Mouse (Mus musculus) heart, adult 11 months (tissue): ENCODE measurements around the gene Cyfip1.

Experiments
- DNase-seq: peaks from one replicate; pipeline ENCODE4 v3.0.0; 2022

Cyfip1 gene

DNA sequence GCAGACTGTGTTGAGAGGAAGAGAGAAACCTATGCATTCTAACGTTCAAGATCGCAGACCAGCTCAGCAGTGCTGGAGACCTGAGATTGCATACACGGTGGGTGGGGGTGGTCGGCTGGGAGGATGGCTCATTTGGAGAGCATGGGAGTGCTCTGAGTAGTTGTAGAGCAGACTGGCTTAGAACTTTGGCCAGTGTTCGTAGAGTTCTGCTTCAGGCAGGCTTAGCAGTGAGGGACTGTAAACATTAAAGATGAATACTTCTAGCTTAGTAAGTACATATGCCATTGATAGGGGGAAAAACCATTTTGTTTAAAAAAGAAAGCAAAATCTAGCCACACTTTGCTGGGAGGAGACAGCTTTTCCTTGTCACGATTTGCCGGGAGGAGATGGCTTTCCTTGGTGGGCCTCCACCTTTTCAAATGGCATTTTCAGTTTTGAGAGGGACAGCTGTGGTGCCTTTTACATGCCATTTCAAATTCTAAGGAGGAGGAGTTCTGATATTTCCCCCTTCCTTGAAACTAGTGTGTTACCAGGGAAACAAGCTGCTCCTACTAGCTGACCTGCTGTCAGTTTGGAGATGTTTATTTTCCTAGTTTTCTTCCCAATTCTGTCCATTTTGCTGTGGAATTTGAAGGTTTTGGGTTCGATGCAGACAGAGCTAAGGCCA lies 24.3 kb downstream of the Cyfip1 start:
- peak; percentile 65 for DNase-seq

DNA sequence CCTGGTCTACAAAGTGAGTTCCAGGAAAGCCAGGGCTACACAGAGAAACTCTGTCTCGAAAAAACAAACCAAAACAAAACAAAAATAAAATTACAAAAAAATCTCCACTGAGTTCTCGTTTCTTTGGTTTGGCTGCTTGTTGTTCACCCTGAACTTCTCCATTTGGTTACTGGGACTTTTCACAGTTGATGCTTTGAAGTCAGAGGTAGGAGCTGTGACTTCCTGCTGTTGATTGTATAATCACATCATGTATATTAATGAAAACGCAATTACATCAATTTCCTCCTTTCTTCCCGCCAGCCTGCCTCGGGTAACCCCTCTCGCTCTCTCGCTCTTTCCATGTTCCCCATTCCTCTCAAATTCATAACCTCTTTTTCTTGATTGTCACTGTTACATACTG lies 26.7 kb downstream of the Cyfip1 start:
- peak; percentile 51 for DNase-seq

DNA sequence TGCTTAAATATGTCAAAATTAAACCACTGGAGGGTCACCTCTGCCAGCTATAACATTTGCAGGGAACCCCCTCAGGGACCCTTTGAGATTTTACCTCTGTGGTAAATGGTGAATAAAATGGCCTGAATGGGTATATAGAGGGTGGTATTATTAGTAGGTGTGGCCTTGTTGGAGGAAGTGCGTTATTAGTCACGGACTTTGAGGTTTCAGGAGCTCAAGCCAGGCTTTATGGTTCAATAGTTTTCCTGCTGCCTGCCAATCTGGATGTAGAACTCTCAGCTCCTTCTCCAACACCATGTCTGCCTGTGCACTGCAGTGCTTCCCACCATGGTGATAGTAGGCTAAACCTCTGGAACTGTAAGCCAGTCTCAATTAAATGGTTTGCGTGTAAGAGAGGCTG lies 27.7 kb downstream of the Cyfip1 start:
- peak; percentile 53 for DNase-seq

GRCm38 (mm10) chr7:55870340-55871020 lies 28.9 kb downstream of the Cyfip1 start:
- peak; percentile 76 for DNase-seq

- DNase-seq: peak; percentile 71
Measured at GRCm38 (mm10) chr7:55871476-55871875, 29.9 kb downstream of the Cyfip1 start.

DNA sequence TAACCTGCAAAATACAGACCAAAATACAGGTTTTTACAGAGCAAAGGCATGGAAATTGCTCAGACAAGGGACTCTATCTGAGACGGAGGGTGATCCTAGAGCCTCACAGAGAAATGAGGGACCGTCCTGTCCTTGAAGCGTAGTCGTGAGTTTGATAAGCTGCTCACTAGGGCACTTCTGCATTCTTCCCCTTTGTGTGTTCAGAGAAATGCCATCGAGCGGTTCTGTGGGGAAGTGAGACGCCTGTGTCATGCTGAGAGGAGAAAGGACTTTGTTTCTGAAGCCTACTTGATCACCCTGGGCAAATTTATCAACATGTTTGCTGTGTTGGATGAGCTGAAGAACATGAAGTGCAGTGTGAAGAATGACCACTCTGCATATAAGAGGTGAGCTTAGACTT lies 33.2 kb downstream of the Cyfip1 start:
- DNase-seq: peak; percentile 84

- peak; percentile 99 for DNase-seq
Measured at GRCm38 (mm10) chr7:55877721-55878120, 36.2 kb downstream of the Cyfip1 start.

GRCm38 (mm10) chr7:55880882-55881281 lies 39.3 kb downstream of the Cyfip1 start:
- DNase-seq: peak; percentile 80

- DNase-seq: no peak
Measured at GRCm38 (mm10) chr7:55888603-55889002, 47.1 kb downstream of the Cyfip1 start.

DNA sequence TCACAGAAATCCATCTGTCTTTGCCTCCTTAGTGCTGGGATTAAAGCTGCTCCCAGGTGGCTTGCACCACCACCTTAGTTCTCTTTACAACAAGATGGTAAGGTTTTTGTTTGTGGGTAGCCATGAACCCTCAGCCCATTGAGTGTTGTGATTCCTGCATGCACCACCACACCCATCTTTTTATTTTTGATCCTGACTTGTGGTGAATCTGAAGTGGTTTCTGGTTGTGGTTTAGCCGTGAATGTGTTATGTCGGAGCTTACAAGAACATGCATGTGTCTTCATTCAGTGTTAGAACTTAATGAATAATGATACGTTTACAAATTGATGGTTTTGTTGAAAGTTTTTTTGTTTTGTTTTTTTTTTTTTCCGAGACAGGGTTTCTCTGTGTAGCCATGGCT lies 48.5 kb downstream of the Cyfip1 start:
- DNase-seq: no peak

- DNase-seq: no peak
Measured at GRCm38 (mm10) chr7:55890731-55891130, 49.2 kb downstream of the Cyfip1 start.

DNA sequence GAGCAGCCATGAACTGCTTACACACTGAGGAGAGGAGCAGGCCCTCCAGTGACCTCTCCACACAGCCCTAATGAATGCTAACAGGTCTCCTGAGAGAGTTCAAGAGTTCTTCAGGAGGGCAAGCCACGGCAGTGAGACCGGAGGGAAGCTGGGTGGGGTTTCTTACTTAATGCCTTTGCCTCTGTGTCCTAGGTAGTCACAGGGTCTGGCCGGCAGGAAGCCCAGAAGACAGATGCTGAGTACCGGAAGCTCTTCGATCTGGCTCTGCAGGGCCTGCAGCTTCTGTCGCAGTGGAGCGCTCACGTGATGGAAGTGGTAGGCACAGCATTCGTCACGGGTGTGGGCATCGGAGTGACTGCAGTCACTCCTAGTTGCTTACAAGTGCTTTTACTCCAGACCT lies 50.3 kb downstream of the Cyfip1 start:
- DNase-seq: peak; percentile 91

DNA sequence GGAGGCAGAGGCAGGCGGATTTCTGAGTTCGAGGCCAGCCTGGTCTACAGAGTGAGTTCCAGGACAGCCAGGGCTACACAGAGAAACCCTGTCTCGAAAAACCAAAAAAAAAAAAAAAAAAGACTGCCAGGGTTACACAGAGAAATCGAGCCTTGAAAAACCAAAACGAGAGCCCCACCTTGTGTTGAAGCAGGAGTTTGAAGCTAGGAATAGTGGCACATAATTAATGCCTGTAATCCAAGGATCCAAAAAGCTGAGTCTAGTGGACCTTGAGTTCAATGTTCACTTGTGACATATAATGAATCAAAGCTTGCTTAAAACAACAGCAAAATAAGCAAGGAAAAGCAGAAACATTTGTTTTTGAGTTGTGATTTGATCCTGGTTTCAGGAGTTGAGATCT lies 62.2 kb downstream of the Cyfip1 start:
- DNase-seq: no peak

- DNase-seq: no peak
Measured at GRCm38 (mm10) chr7:55905449-55905848, 63.9 kb downstream of the Cyfip1 start.

DNA sequence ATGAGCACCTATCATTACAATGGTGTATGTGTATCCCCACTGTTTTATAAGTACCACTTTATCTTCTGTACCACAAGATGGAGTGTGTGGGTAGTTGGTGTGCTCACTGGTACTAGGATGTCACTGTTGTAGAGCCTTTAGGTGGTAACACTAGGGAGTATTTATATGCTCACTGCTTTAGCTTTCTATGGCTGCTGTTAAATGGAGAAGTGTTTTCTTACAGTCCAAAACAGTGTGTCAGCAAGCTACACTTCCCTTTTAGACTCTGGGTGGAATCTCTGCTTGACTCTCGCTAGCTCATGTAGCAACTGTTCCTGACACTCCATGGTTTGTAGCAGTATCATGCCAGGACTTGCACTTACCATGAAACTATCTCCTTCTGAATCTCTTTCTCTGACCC lies 68.0 kb downstream of the Cyfip1 start:
- no peak for DNase-seq

- DNase-seq: no peak
Measured at GRCm38 (mm10) chr7:55910356-55910755, 68.8 kb downstream of the Cyfip1 start.

GRCm38 (mm10) chr7:55911371-55911770 lies 69.8 kb downstream of the Cyfip1 start:
- peak; percentile 97 for DNase-seq

DNA sequence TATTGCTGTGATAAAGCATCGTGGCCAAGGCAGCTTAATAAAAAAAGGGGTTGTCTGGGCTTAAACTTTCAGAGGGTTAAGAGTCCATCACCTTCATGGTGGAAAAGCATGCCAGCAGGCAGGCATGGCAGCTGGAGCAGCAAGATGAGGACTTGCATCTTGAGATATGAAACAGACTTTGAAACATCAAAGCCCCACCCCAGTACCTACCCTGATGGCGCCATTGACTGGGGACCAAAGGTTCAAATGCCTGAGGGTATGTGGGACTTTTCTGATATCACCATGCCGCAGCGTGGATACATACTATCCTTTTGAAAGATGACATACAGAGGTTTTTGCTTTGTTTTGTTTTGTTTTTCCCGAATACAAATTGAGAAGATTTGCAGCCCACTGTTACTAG lies 70.6 kb downstream of the Cyfip1 start:
- DNase-seq: no peak

DNA sequence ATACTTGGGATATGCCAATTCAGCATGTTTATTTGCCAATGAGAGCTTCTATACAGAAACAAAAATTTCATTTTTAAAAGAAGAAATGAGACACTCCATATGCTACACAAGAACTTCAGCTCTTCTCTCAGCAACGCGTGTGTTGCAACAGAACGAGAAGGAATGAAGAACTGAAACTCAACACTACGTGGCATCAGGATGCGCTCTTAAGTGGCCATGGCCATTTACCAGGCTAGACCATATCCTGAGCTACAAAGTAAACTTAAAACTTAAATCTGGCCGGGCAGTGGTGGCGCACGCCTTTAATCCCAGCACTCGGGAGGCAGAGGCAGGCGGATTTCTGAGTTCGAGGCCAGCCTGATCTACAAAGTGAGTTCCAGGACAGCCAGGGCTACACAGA lies 76.8 kb downstream of the Cyfip1 start:
- DNase-seq: peak; percentile 81

DNA sequence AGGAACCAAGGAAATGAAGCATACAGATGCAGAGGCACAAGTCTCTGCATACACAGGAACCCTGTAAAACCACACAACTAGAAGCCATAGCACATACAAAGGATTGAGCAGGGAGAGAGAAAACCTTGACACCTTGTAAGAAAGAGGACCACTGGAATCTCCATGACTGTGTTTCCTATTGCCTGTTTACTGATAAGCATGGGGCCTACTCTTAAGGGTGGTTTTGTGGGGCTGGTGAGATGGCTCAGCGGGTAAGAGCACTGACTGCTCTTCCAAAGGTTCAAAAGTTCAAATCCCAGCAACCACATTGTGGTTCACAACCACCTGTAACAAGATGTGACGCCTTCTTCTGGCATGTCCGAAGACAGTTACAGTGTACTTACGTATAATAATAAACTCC lies 85.7 kb downstream of the Cyfip1 start:
- peak; percentile 67 for DNase-seq

DNA sequence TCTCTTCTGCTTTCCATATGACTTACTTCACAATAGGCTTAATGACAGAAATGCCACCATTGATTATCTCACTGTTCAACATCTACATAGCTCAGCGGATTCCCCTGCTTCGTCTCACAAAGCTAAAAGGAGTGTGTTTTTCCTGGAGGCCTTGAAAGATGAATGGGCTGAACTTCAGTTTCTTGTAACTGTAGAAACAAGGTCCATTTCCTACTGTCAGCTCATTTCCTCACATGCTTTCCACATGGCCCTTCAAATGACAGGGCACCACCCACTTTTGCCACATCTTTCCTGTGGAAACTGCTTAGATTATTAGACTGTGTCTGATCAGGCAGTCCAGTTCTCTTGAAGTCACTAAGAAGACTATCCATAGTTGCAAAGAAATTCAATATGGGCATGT lies 87.1 kb downstream of the Cyfip1 start:
- peak; percentile 74 for DNase-seq

- DNase-seq: peak; percentile 27
Measured at GRCm38 (mm10) chr7:55935025-55935424, 93.5 kb downstream of the Cyfip1 start.

DNA sequence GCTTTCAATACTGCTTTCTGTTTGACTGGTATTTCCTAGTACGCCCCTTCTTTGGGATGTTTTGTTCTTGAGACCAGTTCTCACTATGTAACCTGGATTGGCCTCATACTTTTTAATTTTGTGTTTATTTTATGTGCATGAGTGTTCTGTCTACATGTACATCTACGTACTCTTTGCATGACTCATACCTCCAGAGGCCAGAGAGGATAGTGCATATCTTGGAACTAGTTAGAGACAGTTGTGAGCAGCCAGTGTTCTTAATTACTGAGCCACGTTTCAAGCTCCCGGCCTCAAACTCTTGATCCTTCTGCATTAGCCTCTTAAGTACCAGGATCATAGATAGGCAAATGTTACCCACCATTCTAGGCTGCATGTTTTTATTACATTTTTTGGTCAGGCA lies 96.8 kb downstream of the Cyfip1 start:
- DNase-seq: peak; percentile 28

- DNase-seq: peak; percentile 1
Measured at GRCm38 (mm10) chr7:55956054-55956453, 114.5 kb downstream of the Cyfip1 start.

- peak; percentile 28 for DNase-seq
Measured at GRCm38 (mm10) chr7:55957178-55957577, 115.6 kb downstream of the Cyfip1 start.
